Mouse (Mus musculus): Measurements from ENCODE around the gene Csdc2.

- no peak for TF ChIP-seq POLR2A (IDR thresholded peaks at IDR 0.05; ENCODE audit: borderline replicate concordance, extremely low read depth, low read depth, low read length)
- TF ChIP-seq CTCF (IDR thresholded peaks at IDR 0.05; ENCODE audit: insufficient read depth, low read length), result no peak
Observed at GRCm38 (mm10) chr15:81958906-81959305, 22.3 kb downstream of the Csdc2 start.
